Comparison of ENCODE assay signal across 24 mouse cellular contexts in genomic region chr11:116362015-116362414, GRCm38 (mm10). TPM values are rescaled to one million over a fixed set of nuclear protein-coding genes. Genes with fewer than 3 reads are reported as not detected.
DNase-seq lines count a peak whose midpoint lies in the region; ATAC-seq and TF ChIP-seq lines count a peak whose summit lies in the region.
"Had no signal": no experiment of that assay in that cellular context is flagged by ENCODE, and none has a peak within 500 bp of the region (broad histone marks: within the 10 kb centered on the region; RNA-seq: fewer than 3 reads in every experiment).

No protein-coding gene starts in this region.

- H3K27me3 ChIP-seq in neural tube, embryonic 11.5 days (ENCODE audit: control insufficient read depth, insufficient read depth, low read length), result no peaks in the 10 kb centered on the region
- no peaks in the 10 kb centered on the region for H3K27me3 ChIP-seq in neural tube, embryonic 15.5 days (replicated peaks)
- H3K27me3 ChIP-seq in intestine, embryonic 15.5 days (replicated peaks), result no peaks in the 10 kb centered on the region
- H3K27me3 ChIP-seq in hindbrain, postnatal 0 days (ENCODE audit: insufficient read depth, low read length), result no peaks in the 10 kb centered on the region
- H3K27me3 ChIP-seq: liver, embryonic 15.5 days; Patski had no signal

- whole genome bisulfite sequencing in neural tube, embryonic 11.5 days, result 61% methylated on average over 11 of the region's 11 CpGs
- 70% methylated on average over 11 of the region's 11 CpGs for WGBS in neural tube, embryonic 15.5 days
- 69% methylated on average over 11 of the region's 11 CpGs for WGBS in intestine, embryonic 15.5 days
- 66% methylated on average over 11 of the region's 11 CpGs for WGBS in hindbrain, postnatal 0 days

- TF ChIP-seq CTCF in hindbrain, postnatal 0 days (IDR thresholded peaks at IDR 0.05; ENCODE audit: low read depth), result no peak

- H3K4me2 ChIP-seq in neural tube, embryonic 11.5 days (ENCODE audit: low read depth), result no peak overlapping the region
- H3K4me2 ChIP-seq in neural tube, embryonic 15.5 days, result no peak overlapping the region
- H3K4me2 ChIP-seq in intestine, embryonic 15.5 days (replicated peaks), result no peak overlapping the region
- H3K4me2 ChIP-seq in hindbrain, postnatal 0 days (ENCODE audit: low read depth, low read length), result no peak overlapping the region
- H3K4me2 ChIP-seq: liver, embryonic 15.5 days had no signal

- no peak for ATAC-seq in neural tube, embryonic 11.5 days (ENCODE audit: insufficient read depth, low FRiP score, low TSS enrichment)
- no peak for ATAC-seq in neural tube, embryonic 15.5 days (ENCODE audit: low FRiP score)
- no peak for ATAC-seq in intestine, embryonic 15.5 days
- no peak for ATAC-seq in hindbrain, postnatal 0 days
- ATAC-seq: activated CD4-positive, CD25-positive, alpha-beta regulatory T cell, adult 4 months; forebrain, embryonic 14.5 days; lung, postnatal 0 days; midbrain, embryonic 16.5 days; Patski had no signal

- no peaks in the 10 kb centered on the region for H3K9me3 ChIP-seq in neural tube, embryonic 11.5 days (ENCODE audit: control insufficient read depth, low read length)
- no peaks in the 10 kb centered on the region for H3K9me3 ChIP-seq in neural tube, embryonic 15.5 days (replicated peaks)
- H3K9me3 ChIP-seq in intestine, embryonic 15.5 days, result no peaks in the 10 kb centered on the region
- no peaks in the 10 kb centered on the region for H3K9me3 ChIP-seq in hindbrain, postnatal 0 days (ENCODE audit: low read length)
- H3K9me3 ChIP-seq: hindbrain, embryonic 10.5 days; liver, embryonic 15.5 days had no signal

- no peak overlapping the region for H3K9ac ChIP-seq in neural tube, embryonic 11.5 days (ENCODE audit: low read length)
- H3K9ac ChIP-seq in neural tube, embryonic 15.5 days (replicated peaks), result no peak overlapping the region
- no peak overlapping the region for H3K9ac ChIP-seq in intestine, embryonic 15.5 days
- H3K9ac ChIP-seq in hindbrain, postnatal 0 days (replicated peaks; ENCODE audit: low read length), result no peak overlapping the region
- H3K9ac ChIP-seq: liver, embryonic 15.5 days had no signal

- peak; percentile 4 for DNase-seq in neural tube, embryonic 11.5 days (ENCODE audit: low spot score)
- DNase-seq in T-cell, adult 2 months (ENCODE audit: low spot score), result peak; percentile 26
- peak; percentile 28 for DNase-seq in gonadal fat pad, adult 2 months (ENCODE audit: low read depth)
- peak; percentile 67 for DNase-seq in thymus, postnatal 25 days
- DNase-seq in cerebellum, adult 8-10 months, result no peak
- DNase-seq in hindbrain, postnatal 0 days (ENCODE audit: low spot score), result no peak
- DNase-seq: adrenal gland, postnatal 14 days; cerebellum, adult 18-20 months; cerebellum, postnatal 36 days; gastrocnemius, postnatal 14 days; heart, adult 2 months; kidney, adult 2 months; kidney, postnatal 10 days; right cerebral cortex, postnatal 4 days had no signal

- H3K4me1 ChIP-seq in neural tube, embryonic 11.5 days (ENCODE audit: control insufficient read depth, insufficient read depth, low read length), result no peaks in the 10 kb centered on the region
- peaks cover 11% of the 10 kb centered on the region for H3K4me1 ChIP-seq in neural tube, embryonic 15.5 days
- H3K4me1 ChIP-seq in intestine, embryonic 15.5 days (replicated peaks), result 0 out of 2 replicates have a peak, but pooled peaks cover 2% of the 10 kb centered on the region
- no peaks in the 10 kb centered on the region for H3K4me1 ChIP-seq in hindbrain, postnatal 0 days (ENCODE audit: insufficient read depth, low read length)

- no peaks in the 10 kb centered on the region; the same call in 1 of the 2 replicates for H3K36me3 ChIP-seq in neural tube, embryonic 11.5 days (ENCODE audit: control insufficient read depth, insufficient read depth, low read length)
- H3K36me3 ChIP-seq in neural tube, embryonic 15.5 days, result peaks cover 28% of the 10 kb centered on the region; the same call in 1 of the 2 replicates
- no peaks in the 10 kb centered on the region for H3K36me3 ChIP-seq in intestine, embryonic 15.5 days
- peaks cover 13% of the 10 kb centered on the region for H3K36me3 ChIP-seq in hindbrain, postnatal 0 days (ENCODE audit: insufficient read depth, low read length)
- H3K36me3 ChIP-seq: liver, embryonic 15.5 days had no signal

- H3K27ac ChIP-seq in neural tube, embryonic 11.5 days (ENCODE audit: low read depth, low read length), result no peak overlapping the region
- no peak overlapping the region for H3K27ac ChIP-seq in neural tube, embryonic 15.5 days (replicated peaks)
- no peak overlapping the region for H3K27ac ChIP-seq in intestine, embryonic 15.5 days
- H3K27ac ChIP-seq in hindbrain, postnatal 0 days, result no peak overlapping the region
- H3K27ac ChIP-seq: heart, adult 2 months; hindbrain, embryonic 10.5 days; liver, embryonic 15.5 days had no signal

- no peak overlapping the region for H3K4me3 ChIP-seq in neural tube, embryonic 11.5 days (ENCODE audit: low read depth, low read length)
- no peak overlapping the region for H3K4me3 ChIP-seq in neural tube, embryonic 15.5 days (replicated peaks)
- H3K4me3 ChIP-seq in intestine, embryonic 15.5 days (replicated peaks), result no peak overlapping the region
- H3K4me3 ChIP-seq in hindbrain, postnatal 0 days (ENCODE audit: low read length), result no peak overlapping the region
- H3K4me3 ChIP-seq: erythroblast, embryonic 14.5 days; heart, adult 2 months; hindbrain, embryonic 10.5 days; liver, embryonic 15.5 days had no signal

RNA-seq across cellular contexts. Expression of gene Foxj1, which starts 26.8 kb away (rescaled TPM):
- polyA plus RNA-seq in neural tube, embryonic 11.5 days (2014; fragmentation: Nextera tagmentation; extraction: Ambion mirVana), result 2.5 and 3.1 TPM in 2 replicates
- polyA plus RNA-seq in neural tube, embryonic 15.5 days (2015; fragmentation: Nextera tagmentation; extraction: Ambion mirVana), result 11.3 and 12.1 TPM in 2 replicates
- polyA plus RNA-seq in gonadal fat pad, adult 2 months (2012; rRNA removed), result 10.8 and 21.0 TPM in 2 replicates
- 0.66 and 0.77 TPM in 2 replicates for polyA plus RNA-seq in intestine, embryonic 15.5 days (2015; fragmentation: Nextera tagmentation; extraction: Ambion mirVana)
- total RNA-seq in hindbrain, postnatal 0 days (2014; rRNA removed), result 37.6 and 40.0 TPM in 2 replicates
- polyA plus RNA-seq in hindbrain, postnatal 0 days (2015; fragmentation: Nextera tagmentation; extraction: Ambion mirVana), result 15.5 and 16.6 TPM in 2 replicates
- total RNA-seq: heart, adult 2 months had no signal
- polyA plus RNA-seq: activated CD4-positive, CD25-positive, alpha-beta regulatory T cell, adult 4 months had no signal

RNA-seq across cellular contexts. Expression of gene Rnf157, which starts 50.8 kb away (rescaled TPM):
- 31.1 and 34.6 TPM in 2 replicates for polyA plus RNA-seq in neural tube, embryonic 11.5 days (2014; fragmentation: Nextera tagmentation; extraction: Ambion mirVana)
- 69.9 and 85.4 TPM in 2 replicates for polyA plus RNA-seq in neural tube, embryonic 15.5 days (2015; fragmentation: Nextera tagmentation; extraction: Ambion mirVana)
- polyA plus RNA-seq in gonadal fat pad, adult 2 months (2012; rRNA removed), result 12.5 and 16.1 TPM in 2 replicates
- 16.4 and 18.2 TPM in 2 replicates for polyA plus RNA-seq in intestine, embryonic 15.5 days (2015; fragmentation: Nextera tagmentation; extraction: Ambion mirVana)
- 108 and 117 TPM in 2 replicates for total RNA-seq in hindbrain, postnatal 0 days (2014; rRNA removed)
- polyA plus RNA-seq in hindbrain, postnatal 0 days (2015; fragmentation: Nextera tagmentation; extraction: Ambion mirVana), result 53.0 and 60.5 TPM in 2 replicates
- polyA plus RNA-seq: erythroblast, embryonic 14.5 days had no signal

RNA-seq across cellular contexts. Expression of gene Exoc7, which starts 55.0 kb away (rescaled TPM):
- polyA plus RNA-seq in neural tube, embryonic 11.5 days (2014; fragmentation: Nextera tagmentation; extraction: Ambion mirVana), result 74.3 and 75.5 TPM in 2 replicates
- polyA plus RNA-seq in neural tube, embryonic 15.5 days (2015; fragmentation: Nextera tagmentation; extraction: Ambion mirVana), result 113 and 114 TPM in 2 replicates
- polyA plus RNA-seq in gonadal fat pad, adult 2 months (2012; rRNA removed), result 41.6 and 44.1 TPM in 2 replicates
- polyA plus RNA-seq in intestine, embryonic 15.5 days (2015; fragmentation: Nextera tagmentation; extraction: Ambion mirVana), result 52.1 and 52.5 TPM in 2 replicates
- total RNA-seq in hindbrain, postnatal 0 days (2014; rRNA removed), result 84.6 and 95.3 TPM in 2 replicates
- 128 TPM in 2 replicates for polyA plus RNA-seq in hindbrain, postnatal 0 days (2015; fragmentation: Nextera tagmentation; extraction: Ambion mirVana)

Comparison
In these comparisons a context has a peak if more than half of its experiments do, and no peak if none do; other contexts are left out.
1. DNase-seq: peak in neural tube, embryonic 11.5 days (single experiment), T-cell, adult 2 months (single experiment), gonadal fat pad, adult 2 months (single experiment) and thymus, postnatal 25 days (single experiment); none in cerebellum, adult 8-10 months (single experiment) and hindbrain, postnatal 0 days (single experiment).